Mouse (Mus musculus): ENCODE data around the gene Kbtbd12.

Kbtbd12 gene

GRCm38 (mm10) chr6:88627317-88627811 lies 10.4 kb downstream of the Kbtbd12 start:
- in situ Hi-C loops (cut with MboI, MseI): no loop called here

- in situ Hi-C loops (cut with MboI, MseI): no loop called here
Observed at GRCm38 (mm10) chr6:88626912-88627311, 10.8 kb downstream of the Kbtbd12 start.

GRCm38 (mm10) chr6:88626462-88626861 lies 11.3 kb downstream of the Kbtbd12 start:
- in situ Hi-C loops (cut with MboI, MseI): no loop called here

- in situ Hi-C loops (cut with MboI, MseI): no loop called here
Observed at GRCm38 (mm10) chr6:88621816-88622481, 15.8 kb downstream of the Kbtbd12 start.

GRCm38 (mm10) chr6:88619542-88619941 lies 18.2 kb downstream of the Kbtbd12 start:
- in situ Hi-C loops (cut with MboI, MseI): loop anchor here (10.0 kb wide), 1 partner anchor 1975 kb away; no protein-coding TSS in a partner anchor

GRCm38 (mm10) chr6:88615352-88615751 lies 22.4 kb downstream of the Kbtbd12 start:
- in situ Hi-C loops (cut with MboI, MseI): loop anchor here (10.0 kb wide), 1 partner anchor 1971 kb away; no protein-coding TSS in a partner anchor

GRCm38 (mm10) chr6:88606417-88606816 lies 31.3 kb downstream of the Kbtbd12 start:
- in situ Hi-C loops (cut with MboI, MseI): no loop called here

- in situ Hi-C loops (cut with MboI, MseI): no loop called here
Observed at GRCm38 (mm10) chr6:88605715-88606114, 32.0 kb downstream of the Kbtbd12 start.

GRCm38 (mm10) chr6:88605235-88605634 lies 32.5 kb downstream of the Kbtbd12 start:
- in situ Hi-C loops (cut with MboI, MseI): no loop called here

GRCm38 (mm10) chr6:88596108-88596507 lies 41.6 kb downstream of the Kbtbd12 start:
- in situ Hi-C loops (cut with MboI, MseI): no loop called here

GRCm38 (mm10) chr6:88592367-88592766 lies 45.4 kb downstream of the Kbtbd12 start:
- in situ Hi-C loops (cut with MboI, MseI): no loop called here

GRCm38 (mm10) chr6:88590231-88590630 lies 47.5 kb downstream of the Kbtbd12 start:
- in situ Hi-C loops (cut with MboI, MseI): no loop called here

- in situ Hi-C loops (cut with MboI, MseI): no loop called here
Observed at GRCm38 (mm10) chr6:88589517-88589916, 48.2 kb downstream of the Kbtbd12 start.

GRCm38 (mm10) chr6:88588581-88589256 lies 49.0 kb downstream of the Kbtbd12 start:
- in situ Hi-C loops (cut with MboI, MseI): no loop called here

- in situ Hi-C loops (cut with MboI, MseI): no loop called here
Observed at GRCm38 (mm10) chr6:88587091-88587490, 50.7 kb downstream of the Kbtbd12 start.

GRCm38 (mm10) chr6:88583950-88584349 lies 53.8 kb downstream of the Kbtbd12 start:
- in situ Hi-C loops (cut with MboI, MseI): no loop called here

GRCm38 (mm10) chr6:88576495-88576894 lies 61.3 kb downstream of the Kbtbd12 start:
- in situ Hi-C loops (cut with MboI, MseI): no loop called here

- in situ Hi-C loops (cut with MboI, MseI): no loop called here
Observed at GRCm38 (mm10) chr6:88566676-88567075, 71.1 kb downstream of the Kbtbd12 start.

- in situ Hi-C loops (cut with MboI, MseI): no loop called here
Observed at GRCm38 (mm10) chr6:88565033-88565432, 72.7 kb downstream of the Kbtbd12 start.

- in situ Hi-C loops (cut with MboI, MseI): no loop called here
Observed at GRCm38 (mm10) chr6:88560156-88560555, 77.6 kb downstream of the Kbtbd12 start.

GRCm38 (mm10) chr6:88559688-88560087 lies 78.1 kb downstream of the Kbtbd12 start:
- in situ Hi-C loops (cut with MboI, MseI): no loop called here

GRCm38 (mm10) chr6:88558076-88558475 lies 79.7 kb downstream of the Kbtbd12 start:
- in situ Hi-C loops (cut with MboI, MseI): no loop called here

GRCm38 (mm10) chr6:88557548-88557947 lies 80.2 kb downstream of the Kbtbd12 start:
- in situ Hi-C loops (cut with MboI, MseI): no loop called here

Data from T-helper 1 cell (primary cell).